Mouse (Mus musculus) layer of hippocampus, adult 11-12 months (tissue): ENCODE results near the gene Prss43.
A peak's percentile ranks its signal among the peaks of the same experiment; 100 is the strongest.
"Not testable (repeated sequence)": the region's sequence is repeated elsewhere in the genome, so short reads cannot be mapped to it uniquely, and the experiment has no call there.

Experiments used
- DNase-seq: peaks from one replicate; pipeline ENCODE4 v3.0.0; 2022; ENCODE audit warnings: low spot score

The Prss43 gene

DNA sequence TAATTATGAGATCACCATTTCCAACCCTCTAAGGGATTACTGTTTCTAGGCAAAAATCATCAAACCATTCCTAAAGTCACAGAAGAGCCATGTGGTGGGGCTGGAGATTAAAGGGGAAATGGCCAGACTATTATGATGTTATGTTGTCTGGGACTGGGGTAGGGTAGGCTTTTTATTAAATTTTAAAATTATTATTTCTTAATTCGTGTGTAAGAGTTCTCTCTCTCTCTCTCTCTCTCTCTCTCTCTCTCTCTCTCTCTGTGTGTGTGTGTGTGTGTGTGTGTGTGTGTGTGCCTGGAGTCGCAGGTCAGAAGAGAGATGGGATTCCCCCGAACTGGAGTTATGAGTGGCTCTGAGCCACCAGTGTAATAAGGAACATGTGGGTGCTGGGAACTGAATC is at the start of gene Prss43:
Gene Prss43, plus strand, starts transcription at position 301 of the 400 bp plus-strand sequence.
- DNase-seq = no peak

- no peak for DNase-seq
Measured at GRCm38 (mm10) chr9:110778100-110778499, 48.4 kb upstream of the Prss43 start.

DNA sequence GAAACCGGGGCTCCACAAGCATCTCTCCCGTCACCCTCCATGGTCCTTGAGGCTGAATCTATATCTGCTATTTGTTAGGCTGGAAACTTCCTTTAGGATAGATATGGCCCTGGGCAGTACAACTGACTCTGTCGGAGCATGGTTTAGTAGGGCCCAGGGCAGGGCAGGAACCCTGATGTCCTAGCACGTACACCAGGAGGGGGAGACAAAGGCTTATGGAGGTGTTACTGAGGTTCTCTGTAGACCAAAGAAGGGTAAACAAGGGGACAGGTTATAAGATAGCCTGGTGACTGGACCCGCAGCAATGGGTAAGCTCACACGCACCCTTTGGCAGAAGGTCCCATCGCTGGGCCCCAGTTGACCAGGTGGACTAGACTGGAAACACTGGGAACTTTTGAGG is 47.9 kb upstream of the Prss43 start:
- no peak for DNase-seq

DNA sequence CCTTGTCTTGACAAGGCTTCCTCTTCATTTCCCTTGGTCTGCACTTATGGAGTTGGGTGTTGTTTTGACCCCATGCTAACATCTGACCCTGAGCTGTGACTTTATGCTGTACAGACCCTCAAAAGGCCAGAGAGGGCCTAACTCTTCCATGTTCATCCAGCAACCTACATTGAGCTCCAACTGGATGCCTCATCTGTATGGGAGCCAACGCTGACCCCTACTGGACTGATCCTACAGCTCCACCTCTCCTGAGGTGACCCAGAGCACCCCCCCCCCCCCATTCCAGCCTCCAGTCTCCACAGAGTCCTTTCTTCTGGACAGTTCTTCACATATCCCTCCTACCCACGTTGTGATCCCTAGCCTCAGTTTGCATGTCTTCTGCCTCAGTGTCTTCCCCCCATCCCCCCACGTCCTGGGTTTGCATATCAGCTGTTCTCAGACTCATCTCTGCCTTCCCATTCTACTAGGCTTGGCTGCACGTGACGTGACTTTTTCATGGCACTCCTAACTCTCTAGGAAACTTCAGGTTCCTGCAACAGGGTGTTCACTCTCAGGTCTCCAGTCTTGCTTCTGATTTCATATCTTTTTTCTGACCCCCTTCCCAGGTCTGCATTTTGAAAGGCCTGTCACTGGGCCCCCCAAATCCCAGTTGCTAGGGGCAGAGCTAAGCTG is 47.1 kb upstream of the Prss43 start:
- DNase-seq = no peak

DNA sequence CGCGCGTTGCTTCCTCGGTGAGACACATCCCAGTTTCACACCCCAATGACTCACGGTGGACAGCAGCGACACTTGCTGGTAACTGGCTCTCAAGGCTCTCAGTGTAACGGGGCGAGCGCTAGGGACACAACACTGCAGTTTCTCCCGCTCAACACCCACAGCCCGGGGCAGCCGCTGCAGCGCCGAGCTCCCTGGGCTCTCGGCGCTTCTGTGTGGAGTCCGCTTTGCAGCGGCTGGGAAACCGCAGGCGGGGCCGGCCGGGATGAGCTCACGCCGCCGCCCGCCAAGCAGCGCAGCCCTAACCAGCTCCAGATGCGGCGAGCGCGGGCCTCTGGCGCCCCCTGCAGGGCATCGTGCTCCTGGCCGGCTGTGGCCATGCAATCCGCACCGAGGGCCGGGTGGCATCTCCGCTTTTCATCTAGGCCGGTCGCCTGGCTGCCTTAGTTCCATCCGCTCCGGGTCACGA is 45.2 kb upstream of the Prss43 start:
- DNase-seq = peak; percentile 94

GRCm38 (mm10) chr9:110781731-110782130 is 44.8 kb upstream of the Prss43 start:
- DNase-seq = peak; percentile 81

GRCm38 (mm10) chr9:110783611-110784010 is 42.9 kb upstream of the Prss43 start:
- no peak for DNase-seq

DNA sequence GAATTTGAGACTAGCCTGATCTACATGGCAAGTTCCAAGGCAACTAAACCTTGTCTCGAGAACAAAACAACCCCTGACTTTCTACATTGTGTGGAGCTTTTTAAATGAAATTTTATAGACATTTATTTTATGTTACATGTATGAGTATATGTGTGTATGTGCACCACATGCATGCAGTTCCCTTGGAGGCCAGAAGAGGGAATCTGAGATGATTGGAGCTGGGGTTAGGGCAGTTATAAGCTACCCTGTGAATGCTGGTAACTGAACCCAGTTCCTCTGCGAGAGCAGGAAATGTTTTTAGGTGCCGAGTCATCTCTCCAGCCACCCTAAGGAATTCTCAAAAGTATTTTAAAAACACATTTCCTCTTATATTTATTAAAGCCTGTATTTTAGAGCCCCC is 38.3 kb upstream of the Prss43 start:
- no peak for DNase-seq

- DNase-seq = no peak
Measured at GRCm38 (mm10) chr9:110790462-110790861, 36.0 kb upstream of the Prss43 start.

DNA sequence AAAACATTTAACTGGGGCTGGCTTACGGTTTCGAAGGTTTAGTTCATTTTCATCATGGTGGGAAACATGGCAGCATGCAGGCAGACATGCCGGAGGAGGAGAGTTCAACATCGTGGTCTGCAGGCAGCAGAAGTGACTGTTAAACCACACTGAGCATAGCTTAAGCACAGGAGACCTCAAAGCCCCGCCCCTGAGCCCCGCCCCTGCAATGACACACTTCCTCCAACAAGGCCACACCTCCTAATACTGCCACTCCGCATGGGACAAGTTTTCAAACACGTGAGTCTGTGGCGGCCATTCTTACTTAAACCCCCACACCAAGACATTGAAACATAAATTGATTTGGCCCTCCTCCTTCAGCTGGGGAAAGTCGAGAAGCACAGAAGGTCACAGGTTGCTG is 29.5 kb upstream of the Prss43 start:
- DNase-seq = no peak

DNA sequence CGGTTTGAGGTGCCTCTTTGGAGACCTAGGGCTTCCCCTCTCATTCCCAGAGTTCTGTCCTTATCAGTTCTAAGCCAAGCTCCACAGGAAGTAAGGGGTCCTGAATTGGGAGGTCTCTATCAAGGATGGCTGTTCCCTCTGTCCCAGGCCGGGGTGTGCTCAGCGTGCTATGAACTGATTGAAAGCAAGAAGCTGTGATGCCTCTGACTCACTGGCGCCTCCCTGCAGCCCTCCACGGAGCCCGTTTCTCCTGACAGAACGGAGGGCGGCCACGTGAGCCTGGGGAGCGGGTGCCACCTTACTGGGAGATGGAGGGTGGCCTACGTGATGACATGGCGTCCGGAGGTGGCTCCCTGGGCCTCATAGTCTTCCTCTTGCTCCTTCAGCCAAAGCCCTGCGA is 28.6 kb upstream of the Prss43 start, which contains the start of gene Prss42:
Gene Prss42, plus strand, starts transcription at position 301 of the 400 bp plus-strand sequence.
- no peak for DNase-seq

GRCm38 (mm10) chr9:110800834-110801479 is 25.5 kb upstream of the Prss43 start:
- no peak for DNase-seq

- no peak for DNase-seq
Measured at GRCm38 (mm10) chr9:110803294-110803693, 23.2 kb upstream of the Prss43 start.

GRCm38 (mm10) chr9:110810051-110810450 is 16.4 kb upstream of the Prss43 start:
- no peak for DNase-seq

DNA sequence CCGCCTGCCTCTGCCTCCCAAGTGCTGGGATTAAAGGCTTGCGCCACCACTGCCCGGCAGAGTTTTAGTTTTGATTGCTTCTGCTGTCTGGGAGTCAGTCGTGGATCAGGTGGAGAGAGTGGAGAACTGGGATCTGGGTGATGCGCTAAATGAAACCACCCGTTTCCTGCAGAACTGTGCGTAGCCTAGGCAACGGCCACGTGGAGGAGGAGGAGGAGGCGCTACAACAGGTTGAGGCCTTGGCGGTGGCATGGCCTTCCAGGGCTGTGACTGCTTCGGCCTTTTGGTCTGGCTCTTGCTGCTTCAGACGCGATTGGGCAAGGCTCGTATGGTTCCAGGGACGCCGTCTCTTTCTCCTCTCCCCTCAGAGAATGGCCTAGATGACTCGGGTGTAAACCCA is 12.7 kb upstream of the Prss43 start, which contains the start of gene Prss44:
Gene Prss44, plus strand, starts transcription at position 206 of the 400 bp plus-strand sequence.
- DNase-seq = no peak

- not testable (repeated sequence) for DNase-seq
Measured at GRCm38 (mm10) chr9:110820546-110820945, 5.9 kb upstream of the Prss43 start.

DNA sequence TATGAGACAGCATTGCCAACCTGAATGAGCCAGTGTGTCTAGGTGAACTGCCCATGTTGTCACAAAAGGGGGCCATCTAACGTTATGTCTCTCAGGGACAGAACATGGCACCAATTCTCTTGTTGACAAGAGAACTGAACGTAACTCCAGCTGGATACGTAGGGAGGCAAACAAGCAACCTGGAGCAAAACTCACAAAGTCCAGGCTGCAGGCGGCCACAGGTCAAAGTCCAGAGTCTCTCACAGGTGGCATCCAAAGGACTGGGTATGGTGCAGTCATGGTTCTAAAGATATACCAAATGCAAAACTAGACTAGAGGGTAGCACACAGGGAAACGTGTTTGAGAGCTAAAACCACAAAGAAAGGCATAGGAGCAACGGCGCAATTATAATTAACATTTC is 5.1 kb upstream of the Prss43 start:
- no peak for DNase-seq

GRCm38 (mm10) chr9:110825426-110825825 is 1.1 kb upstream of the Prss43 start:
- DNase-seq = no peak

- DNase-seq = no peak
Measured at GRCm38 (mm10) chr9:110825832-110826231, 658 bp upstream of the Prss43 start.

DNA sequence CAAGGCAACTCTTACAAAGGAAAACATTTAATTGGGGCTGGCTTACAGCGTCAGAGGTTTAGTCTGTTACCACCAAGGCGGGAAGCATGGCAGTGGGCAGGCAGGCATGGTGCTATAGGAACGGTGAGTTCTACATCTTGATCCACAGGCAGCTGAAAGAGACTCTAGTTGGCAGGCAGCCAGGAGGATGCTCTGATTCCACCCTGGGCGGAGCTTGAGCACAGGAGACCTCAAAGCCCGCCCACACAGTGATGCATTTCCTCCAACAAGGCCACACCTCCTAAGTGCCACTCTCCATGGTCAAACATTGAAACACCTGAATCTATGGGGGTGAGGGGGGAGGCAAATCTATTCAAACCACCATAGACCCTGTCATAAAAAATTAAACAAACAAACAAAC is 6.5 kb downstream of the Prss43 start:
- no peak for DNase-seq

- no peak for DNase-seq
Measured at GRCm38 (mm10) chr9:110834411-110834810, 7.9 kb downstream of the Prss43 start, which contains the start of gene Prss45. TSS of gene Prss45 (plus strand) at chr9:110834588.

- DNase-seq = no peak
Measured at GRCm38 (mm10) chr9:110834961-110835360, 8.5 kb downstream of the Prss43 start.

DNA sequence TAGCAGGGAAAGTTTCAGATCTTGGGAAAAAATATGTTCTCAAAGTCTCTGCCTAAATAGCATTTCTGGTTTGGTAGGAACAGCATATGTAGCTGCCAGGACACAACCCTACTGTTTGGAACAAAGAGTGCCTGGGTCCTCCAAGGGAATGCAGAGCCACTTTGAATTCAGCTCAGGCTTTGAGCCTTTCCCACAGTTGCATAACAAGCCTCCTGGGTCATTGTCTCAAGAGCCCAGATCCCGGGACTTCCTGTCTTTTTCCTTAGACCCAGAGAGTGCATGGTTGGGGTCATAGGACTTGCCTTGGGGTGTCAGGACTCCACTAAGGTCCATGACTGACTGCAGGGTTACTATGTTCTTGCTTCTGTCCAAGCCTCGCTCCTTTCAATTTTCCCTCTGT is 9.6 kb downstream of the Prss43 start:
- DNase-seq = peak; percentile 39
